Mouse (Mus musculus) right cerebral cortex, postnatal 10 days (tissue): ENCODE results near the gene Trim80.
"Not testable (repeated sequence)": the region's sequence is repeated elsewhere in the genome, so short reads cannot be mapped to it uniquely, and the experiment has no call there.

Source experiments
- DNase-seq, 2 experiments: peaks; one replicate each; pipeline ENCODE4 v3.0.0; 2021; ENCODE audit warnings: low spot score in 2 of 2

Gene Trim80

DNA sequence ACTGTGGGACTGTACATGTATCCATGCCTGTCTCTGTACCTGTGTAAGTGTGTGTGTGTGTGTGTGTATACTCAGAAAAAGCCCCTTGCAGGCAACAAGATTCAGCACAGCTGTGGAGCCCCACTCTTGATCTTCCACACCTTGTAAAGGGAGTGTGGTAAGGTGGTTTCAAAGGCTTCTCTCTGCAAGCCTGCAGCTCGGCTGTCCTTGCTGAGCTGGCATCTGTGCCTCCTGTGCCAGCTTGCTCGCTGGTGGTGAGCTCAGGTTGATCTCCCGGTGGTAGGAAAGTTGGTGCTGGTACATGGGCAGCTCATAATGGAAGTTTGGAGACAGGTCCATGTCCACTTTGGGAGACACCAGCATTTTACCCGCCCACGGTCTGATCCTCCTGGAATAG, 21.5 kb downstream of the Trim80 start:
- DNase-seq = no peak

DNA sequence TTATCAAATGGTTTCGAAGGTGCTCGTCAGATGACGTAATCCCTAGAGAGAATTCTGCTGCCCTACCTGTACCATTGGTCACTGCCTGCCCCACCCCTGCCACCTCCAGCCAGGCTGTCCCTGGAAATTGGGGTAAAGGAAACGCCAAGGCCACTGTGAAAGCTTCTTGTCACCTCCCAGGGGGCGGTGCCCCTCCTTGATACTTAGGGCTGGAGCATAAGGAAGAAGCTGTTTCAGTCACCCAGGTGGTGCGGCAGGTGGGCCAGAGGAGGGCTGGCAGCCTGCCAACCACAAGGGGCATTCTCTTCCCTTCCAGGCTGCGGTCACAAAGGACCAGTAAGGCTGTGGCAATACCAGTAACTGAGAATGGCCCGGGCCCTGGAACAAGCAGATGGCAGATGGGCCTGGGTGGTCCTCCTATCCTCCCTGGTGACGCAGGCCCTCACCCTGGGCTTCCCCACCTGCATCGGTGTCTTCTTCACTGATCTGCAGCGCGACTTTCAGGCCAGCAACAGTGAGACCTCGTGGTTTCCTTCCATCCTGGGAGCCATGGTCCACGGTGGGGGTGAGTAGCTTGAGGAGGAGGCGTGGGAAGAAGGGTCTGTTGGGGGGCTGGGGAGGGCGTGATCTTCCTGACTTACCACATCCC, 22.0 kb downstream of the Trim80 start, which contains the start of gene Slc16a5:
Gene Slc16a5 (plus strand): TSS at position 232 of the 649 bp plus-strand sequence.
- DNase-seq = peak in 1 of 2 experiments; percentile 24

DNA sequence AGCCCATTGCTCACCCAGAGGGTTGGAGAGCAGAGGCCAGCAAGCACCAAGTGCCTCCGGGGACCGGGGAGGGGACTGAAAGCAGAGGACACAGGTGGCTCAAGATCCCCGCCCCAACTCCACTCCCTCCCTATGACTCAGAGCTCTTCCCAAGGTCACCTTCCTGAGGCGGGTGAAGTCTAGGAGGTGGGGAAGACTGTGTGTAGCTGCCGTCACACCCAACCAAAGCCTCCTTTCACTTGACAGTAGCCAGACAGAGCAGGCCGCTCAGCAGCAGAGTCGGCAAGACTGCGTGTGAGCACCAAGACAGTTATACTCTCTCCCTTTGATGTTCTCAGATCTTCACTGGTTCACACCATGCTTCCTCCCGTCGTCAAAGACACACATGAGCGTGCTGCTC, 23.1 kb downstream of the Trim80 start:
- DNase-seq = no peak

GRCm38 (mm10) chr11:115464851-115465250, 24.5 kb downstream of the Trim80 start:
- DNase-seq = no peak

DNA sequence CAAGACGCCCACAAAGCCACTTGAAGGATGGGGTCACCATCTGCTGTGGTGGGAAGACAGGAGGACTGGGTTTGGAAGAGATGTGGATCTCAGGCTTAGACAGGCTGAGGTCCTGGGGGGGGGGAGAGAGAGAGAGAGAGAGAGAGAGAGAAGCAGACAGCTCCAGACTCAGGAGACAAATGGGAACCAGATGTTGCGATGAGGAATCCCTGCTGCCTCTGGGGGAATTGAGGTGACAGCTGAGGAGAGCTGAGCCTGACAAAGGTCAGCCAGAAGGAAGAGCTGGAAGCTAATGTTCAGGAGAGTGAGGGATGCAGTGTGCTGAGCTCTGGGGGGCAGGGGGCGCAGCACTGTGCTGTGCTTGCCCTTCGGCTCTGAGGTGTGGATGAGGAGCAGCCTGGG, 26.9 kb downstream of the Trim80 start:
- DNase-seq = no peak

- DNase-seq = no peak
Measured at GRCm38 (mm10) chr11:115472183-115472582, 31.8 kb downstream of the Trim80 start.

GRCm38 (mm10) chr11:115473626-115474275, 33.4 kb downstream of the Trim80 start:
- peak; percentile 96 for DNase-seq

DNA sequence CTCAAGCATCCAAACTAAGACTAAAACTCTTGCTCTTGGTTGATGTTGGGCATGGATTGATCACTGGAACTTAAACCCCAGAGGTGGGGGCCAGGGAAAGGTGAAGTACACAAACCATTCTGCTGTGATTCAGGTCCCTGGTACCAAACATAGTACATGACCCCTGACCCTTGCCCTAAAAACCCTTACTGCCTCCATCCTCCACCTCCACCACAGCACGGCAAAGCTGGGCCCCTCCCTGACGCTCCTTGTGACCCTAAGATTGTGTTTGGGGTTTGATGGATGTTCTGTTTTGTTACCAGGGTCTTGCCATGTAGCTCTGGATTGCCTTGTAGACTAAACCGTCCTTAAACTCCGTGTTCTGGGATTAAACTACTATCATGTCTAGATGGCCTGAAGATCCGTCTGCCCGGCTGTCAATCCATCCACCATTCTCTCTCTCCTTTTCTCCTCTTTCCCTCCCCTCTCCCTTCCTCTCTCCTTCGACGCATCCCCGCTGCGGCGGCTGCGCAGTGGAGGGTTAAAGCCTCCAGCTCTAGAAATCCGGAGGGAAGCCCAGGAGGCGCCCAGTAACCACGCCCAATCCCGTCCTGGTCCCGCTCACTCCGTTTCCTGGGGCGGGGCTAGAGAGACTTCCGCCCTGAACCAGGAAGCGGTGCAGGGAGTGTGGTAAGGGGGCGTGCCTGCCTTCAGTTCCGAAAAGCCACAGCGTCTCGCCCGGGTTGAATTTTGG, 34.8 kb downstream of the Trim80 start, which contains the start of gene Armc7:
Gene Armc7 (plus strand): TSS at position 643 of the 733 bp plus-strand sequence.
- peak; percentile 96 for DNase-seq

DNA sequence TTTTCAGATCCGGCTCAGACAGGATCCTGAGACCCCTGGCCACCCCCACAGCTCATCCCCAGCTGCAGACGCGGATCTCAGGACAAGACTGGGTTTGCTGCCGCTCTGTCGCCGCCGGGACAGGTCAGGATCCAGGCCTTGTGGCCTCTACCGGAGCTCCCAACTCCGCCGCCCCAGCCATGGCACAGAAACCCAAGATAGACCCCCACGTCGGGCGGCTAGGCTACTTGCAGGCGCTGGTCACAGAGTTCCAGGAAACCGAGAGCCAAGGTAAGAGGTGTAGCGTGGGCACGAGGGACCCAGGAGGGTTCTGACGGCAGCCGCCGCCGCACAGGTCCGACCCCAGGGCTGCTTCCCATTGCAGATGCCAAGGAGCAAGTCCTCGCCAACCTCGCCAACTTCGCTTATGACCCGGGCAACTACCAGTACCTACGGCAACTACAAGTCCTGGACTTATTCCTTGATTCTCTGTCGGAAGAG, 35.5 kb downstream of the Trim80 start:
- no peak for DNase-seq

DNA sequence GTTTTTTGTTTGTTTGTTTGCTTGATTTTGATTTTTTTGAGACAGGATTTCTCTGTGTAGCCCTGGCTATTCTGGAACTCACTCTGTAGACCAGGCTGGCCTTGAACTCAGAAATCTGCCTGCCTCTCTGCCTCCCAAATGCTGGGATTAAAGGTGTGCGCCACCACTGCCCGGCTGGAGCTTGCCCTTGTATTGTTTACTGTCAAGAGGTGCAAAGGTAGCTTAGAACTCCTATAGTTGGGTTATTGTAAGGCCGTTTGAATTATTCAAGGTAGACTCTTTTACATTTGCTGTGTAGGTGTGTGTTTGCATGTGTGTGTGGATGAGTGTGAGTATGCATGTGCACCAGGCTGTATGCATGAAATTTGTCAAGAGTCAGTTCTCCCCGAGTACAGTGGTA, 36.3 kb downstream of the Trim80 start:
- not testable (repeated sequence) for DNase-seq

GRCm38 (mm10) chr11:115477388-115477787, 37.0 kb downstream of the Trim80 start:
- not testable (repeated sequence) for DNase-seq

DNA sequence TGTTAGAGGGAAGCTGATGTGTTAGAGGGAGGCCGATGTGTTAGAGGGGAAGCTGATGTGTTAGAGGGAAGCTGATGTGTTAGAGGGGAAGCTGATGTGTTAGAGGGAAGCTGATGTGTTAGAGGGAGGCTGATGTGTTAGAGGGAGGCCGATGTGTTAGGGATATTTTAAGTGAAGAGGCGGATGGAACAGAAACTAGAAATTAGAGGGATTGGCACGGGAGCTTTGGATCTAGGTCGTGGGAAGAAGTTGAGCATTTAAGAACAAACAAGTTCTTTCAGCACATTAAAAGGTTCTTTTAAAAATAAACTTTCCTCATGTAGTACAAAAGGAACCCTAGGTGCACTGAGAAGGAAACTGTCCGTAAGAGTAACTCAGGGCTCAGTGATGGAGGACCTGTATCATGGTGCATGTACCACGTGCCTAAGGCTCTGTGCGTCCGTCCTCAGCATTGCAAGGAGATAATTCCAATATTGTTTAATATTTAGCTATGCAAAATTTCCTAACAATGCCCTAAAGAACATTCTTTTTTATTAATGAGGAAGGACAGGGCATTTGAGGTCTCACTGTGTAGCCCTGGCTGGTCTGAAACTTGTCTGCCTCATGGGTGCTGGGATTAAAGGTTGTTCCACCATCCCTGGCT, 38.1 kb downstream of the Trim80 start:
- no peak for DNase-seq

DNA sequence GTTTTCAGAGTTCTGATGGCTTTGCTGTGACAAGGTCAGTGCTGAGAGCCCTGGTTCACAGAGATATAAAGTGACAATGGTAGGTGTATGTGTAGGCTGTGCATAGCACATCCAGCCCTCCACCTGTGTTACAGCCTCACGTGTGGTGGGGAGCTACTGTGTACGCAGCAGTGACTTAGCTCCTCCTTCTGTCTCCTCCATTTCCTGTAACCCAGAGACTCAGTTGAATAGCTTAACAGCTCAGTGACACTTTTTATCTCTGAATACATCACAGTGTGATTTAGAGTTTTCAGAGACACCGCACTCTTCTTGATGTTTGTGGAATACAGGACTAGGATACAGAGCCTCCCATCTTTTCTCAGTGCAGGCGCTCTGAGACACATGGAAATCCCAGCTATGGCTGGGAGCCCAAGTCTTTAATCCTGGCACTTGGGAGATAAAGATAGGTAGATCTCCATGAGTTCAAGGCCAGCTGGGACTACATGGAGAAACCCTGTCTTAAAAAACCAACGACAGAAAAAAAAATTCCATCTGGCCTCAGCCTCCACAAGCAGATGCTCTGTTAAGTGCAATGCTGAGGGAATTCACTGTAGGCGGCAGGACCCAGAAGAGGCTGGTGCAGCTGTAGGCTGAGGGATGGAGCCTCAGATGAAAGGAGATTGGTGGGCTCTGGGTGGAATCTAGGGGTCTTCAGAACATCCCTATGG, 41.4 kb downstream of the Trim80 start:
- peak; percentile 73 to 89 for DNase-seq

DNA sequence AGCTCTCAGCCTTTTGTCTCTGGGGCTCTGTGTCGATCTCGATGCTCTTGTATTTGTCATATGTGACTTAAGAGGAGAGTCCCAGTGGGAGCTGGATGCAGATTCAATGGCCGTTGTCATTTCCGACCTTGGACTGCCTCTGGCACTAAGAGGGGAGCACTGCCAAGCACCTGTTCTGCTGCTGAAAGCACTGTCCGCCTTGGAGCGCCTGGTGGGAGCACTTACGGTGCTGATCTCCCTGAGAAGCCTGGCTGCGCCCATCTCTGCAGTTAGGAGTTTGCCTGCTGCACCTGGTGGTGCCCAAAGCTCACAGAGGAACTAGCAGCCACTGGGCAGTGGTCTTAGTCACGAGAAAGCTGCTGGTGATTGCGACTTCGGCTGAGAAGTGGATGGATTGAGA, 42.9 kb downstream of the Trim80 start:
- no peak for DNase-seq

GRCm38 (mm10) chr11:115483726-115484125, 43.4 kb downstream of the Trim80 start:
- DNase-seq = peak; percentile 82 to 87

DNA sequence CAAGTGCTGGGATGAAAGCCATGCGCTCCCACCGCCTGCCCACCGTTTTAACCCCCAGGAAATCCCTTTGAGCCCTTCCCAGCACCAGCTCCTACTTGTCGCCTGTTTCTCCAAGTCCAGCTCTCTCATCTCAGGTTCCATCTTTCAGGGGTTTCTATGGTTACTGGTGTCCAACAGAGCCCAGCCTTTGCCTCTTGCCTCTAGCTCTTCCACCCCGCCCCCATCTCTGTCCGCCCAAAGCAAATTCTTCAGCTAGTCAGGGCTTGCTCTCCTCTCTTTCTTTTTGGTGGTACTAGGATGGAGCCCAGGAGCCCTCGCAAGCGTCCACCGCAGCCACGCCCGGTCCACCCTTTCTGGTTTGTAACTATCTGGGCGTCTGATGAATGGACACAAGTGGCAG, 44.8 kb downstream of the Trim80 start:
- no peak for DNase-seq

DNA sequence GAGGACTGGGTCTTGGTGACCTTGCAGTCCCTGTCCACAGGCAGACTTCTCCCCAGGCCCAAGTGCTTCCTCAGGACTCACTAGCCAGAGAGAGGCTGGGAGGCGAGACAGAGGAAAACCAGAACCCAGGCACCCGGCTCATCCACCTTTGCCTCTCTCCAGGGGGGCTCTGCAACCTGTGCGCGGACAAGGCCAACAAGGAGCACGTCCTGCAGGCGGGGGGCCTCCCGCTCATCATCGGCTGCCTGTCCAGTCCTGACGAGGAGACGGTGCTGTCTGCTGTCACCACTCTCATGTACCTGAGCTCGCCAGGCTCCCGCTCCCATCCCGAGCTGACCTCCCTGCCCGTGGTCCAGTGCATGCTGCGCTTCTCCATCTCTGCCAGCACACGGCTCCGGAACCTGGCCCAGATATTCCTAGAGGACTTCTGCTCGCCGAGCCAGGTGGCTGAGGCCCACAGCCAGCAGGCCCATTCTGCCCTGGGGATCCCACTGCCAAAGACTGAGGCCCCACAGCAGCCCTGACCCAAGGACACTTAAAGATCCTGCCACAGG, 48.3 kb downstream of the Trim80 start:
- no peak for DNase-seq

DNA sequence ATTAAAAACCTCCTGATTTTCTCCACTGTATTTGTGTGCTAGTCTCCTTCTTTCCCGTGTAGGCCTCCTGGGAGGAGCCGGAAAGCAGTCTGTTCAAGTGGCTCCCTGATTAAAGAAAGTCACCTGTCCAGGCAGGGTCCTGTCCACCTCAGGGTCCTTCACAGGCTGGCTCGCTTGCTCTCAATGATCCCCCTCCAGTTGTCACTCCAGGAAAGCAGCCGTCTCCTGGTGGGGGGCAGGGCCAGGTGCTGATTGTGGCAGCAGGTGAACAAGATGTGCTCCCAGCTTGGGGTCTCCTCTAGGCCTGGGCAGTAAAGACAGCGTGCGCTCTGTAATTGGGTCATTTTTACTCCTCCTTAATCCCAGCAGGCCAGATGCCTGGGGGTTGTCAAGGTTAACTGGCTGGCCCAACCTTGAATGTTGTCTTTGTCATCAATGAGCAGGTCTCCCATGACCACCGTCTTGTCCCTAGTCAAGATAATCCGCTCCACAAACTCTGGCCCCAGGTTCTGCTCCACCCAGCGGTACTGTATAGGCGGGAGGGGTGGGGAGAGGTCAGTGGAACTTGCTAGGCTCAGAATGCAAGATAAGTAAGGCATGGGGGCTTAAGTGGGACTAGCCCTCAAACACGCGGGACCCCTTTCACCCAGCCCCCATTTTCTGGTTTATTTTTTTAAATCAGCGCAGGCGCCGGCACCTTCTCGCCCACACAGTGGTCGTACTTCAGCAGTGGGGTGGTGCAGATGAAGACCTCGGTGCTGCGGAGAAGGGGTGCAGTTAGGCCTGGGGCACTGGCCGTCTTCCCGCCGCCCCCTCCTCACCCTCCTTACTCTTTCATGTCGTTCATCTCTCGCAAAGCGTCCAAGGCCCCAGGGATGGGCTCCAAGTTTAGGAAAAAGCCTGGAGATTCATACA, 50.4 kb downstream of the Trim80 start:
- no peak for DNase-seq

- DNase-seq = peak; percentile 90 to 93
Measured at GRCm38 (mm10) chr11:115491356-115492083, 51.2 kb downstream of the Trim80 start, which contains the start of gene Nt5c. Gene Nt5c, minus strand, starts transcription at chr11:115491862.
